Mouse (Mus musculus): Measurements from ENCODE around the gene Chrm5. TPM values are rescaled to one million over a fixed set of nuclear protein-coding genes. Genes with fewer than 3 reads are reported as not detected.

Chrm5 gene
- polyA plus RNA-seq (2014; fragmentation: Nextera tagmentation; extraction: Ambion mirVana), result 1.2 and 1.3 TPM in 2 replicates

DNA sequence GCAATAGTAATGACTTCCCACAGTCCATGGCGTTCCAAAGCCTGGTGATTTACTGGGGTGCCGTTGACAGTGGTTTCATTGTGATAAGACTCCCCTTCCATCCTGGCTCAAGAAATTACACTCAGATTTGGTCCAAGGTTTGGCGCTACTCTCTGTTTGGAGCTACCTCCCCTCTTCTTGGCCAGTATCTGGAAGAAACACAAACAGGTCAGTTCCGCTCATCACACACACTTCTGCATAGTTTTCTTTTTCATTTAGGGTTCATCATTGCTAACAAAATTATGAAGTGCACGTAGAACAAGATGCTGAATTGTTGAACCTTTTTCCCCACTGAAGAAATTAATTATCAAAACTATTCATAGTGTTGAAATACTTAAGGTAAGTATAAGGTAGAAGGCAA, at the start of gene Chrm5:
Gene Chrm5 (minus strand): TSS at position 101 of the 400 bp plus-strand sequence.
- Histone ChIP-seq H3K4me1 (replicated peaks; ENCODE audit: control insufficient read depth, insufficient read depth, low read length) (no peaks in the 10 kb centered on the region), H3K36me3 (replicated peaks; ENCODE audit: control insufficient read depth, insufficient read depth) (no peaks in the 10 kb centered on the region), H3K9me3 (ENCODE audit: control insufficient read depth, low read length) (no peaks in the 10 kb centered on the region), H3K9ac (no peak within 1 kb of the TSS), H3K4me3 (replicated peaks; ENCODE audit: low read length) (no peak within 1 kb of the TSS), H3K27ac (no peak within 1 kb of the TSS), H3K27me3 (ENCODE audit: control insufficient read depth, insufficient read depth, low read length) (no peaks in the 10 kb centered on the region), H3K4me2 (replicated peaks) (no peak within 1 kb of the TSS)
- whole genome bisulfite sequencing, result 93% methylated on average over 5 of the region's 5 CpGs
- ATAC-seq (ENCODE audit: low FRiP score) (no peak), DNase-seq (ENCODE audit: low spot score) (no peak)

DNA sequence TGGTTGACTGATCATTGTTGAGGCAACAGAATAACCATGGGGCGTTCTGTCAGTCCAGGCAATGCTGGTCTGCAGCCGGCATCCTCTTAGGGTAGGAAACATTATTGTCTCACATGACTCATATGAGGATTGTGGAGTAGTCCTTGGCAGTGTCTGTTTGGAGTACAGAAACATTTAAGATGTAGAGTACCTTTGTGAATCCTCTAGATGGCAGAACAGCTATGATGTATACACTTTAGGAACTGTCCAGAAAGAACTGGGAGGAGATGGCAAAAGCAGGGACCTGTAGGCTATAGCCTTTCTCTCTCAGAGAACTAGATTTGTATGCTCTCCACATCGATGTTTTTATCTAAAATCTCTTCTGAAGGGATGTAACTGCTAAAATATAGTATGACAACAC, 46.4 kb upstream of the Chrm5 start:
- H3K27me3 ChIP-seq (ENCODE audit: control insufficient read depth, insufficient read depth, low read length), result no peaks in the 10 kb centered on the region
- ATAC-seq (ENCODE audit: low FRiP score), result no peak
- DNase-seq (ENCODE audit: low spot score), result no peak
- no peaks in the 10 kb centered on the region for H3K36me3 ChIP-seq (replicated peaks; ENCODE audit: control insufficient read depth, insufficient read depth)
- no peaks in the 10 kb centered on the region for H3K4me1 ChIP-seq (replicated peaks; ENCODE audit: control insufficient read depth, insufficient read depth, low read length)
- no peak overlapping the region for H3K4me3 ChIP-seq (replicated peaks; ENCODE audit: low read length)
- H3K9me3 ChIP-seq (ENCODE audit: control insufficient read depth, low read length), result no peaks in the 10 kb centered on the region
- no peak overlapping the region for H3K27ac ChIP-seq
- H3K4me2 ChIP-seq (replicated peaks), result no peak overlapping the region
- WGBS, result 90% methylated on average over 3 of the region's 3 CpGs
- H3K9ac ChIP-seq, result no peak overlapping the region

DNA sequence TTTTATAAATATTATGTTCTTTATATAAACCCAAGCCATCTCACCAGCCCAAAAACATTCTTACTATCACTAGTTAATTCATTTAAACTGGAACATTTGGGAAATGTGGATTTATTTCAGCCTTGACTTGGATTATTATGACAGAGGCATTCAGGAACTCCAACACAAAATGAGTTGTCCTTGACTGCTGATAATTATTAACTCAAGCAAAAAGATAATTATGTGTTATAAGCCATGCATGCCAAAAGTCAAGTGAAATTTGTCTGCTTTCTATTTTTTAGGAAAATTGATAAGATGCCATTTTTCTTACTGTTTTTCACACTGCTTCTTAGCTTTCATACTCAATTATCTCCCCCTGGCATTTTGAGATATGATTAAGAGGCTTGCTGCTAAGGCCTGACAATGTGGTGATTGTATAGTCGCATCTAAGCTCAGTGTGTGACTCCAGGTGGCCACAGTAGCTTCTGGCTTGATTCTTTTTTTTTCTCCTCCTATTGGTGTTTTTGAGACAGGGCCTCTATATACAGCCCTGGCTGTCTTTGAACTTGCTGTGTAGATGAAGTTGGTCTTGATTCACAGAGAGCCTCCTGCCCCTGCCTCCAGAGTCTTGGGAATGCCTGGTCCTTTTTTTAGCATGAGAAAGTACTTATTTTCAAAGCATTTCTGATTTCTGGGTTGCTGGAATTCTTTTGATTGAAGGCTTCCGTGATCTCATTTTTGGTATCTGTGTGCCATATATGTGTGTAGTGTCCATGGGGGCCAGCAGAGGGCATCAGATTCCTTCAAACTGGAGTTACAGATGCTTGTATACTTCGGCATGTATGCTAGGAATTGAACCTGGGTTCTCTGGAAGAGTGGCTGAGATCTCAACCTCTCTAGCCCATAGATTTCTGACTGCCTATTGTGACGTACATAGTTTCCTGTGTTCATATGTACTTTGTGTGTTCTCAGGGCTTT, 40.2 kb upstream of the Chrm5 start:
- 89% methylated on average over 4 of the region's 4 CpGs for WGBS
- H3K27ac ChIP-seq, result no peak overlapping the region
- H3K4me3 ChIP-seq (replicated peaks; ENCODE audit: low read length), result no peak overlapping the region
- H3K9me3 ChIP-seq (ENCODE audit: control insufficient read depth, low read length), result no peaks in the 10 kb centered on the region
- no peaks in the 10 kb centered on the region for H3K36me3 ChIP-seq (replicated peaks; ENCODE audit: control insufficient read depth, insufficient read depth)
- H3K4me1 ChIP-seq (replicated peaks; ENCODE audit: control insufficient read depth, insufficient read depth, low read length), result no peaks in the 10 kb centered on the region
- ATAC-seq (ENCODE audit: low FRiP score) (no peak), DNase-seq (ENCODE audit: low spot score) (no peak)
- H3K9ac ChIP-seq, result no peak overlapping the region
- no peak overlapping the region for H3K4me2 ChIP-seq (replicated peaks)
- no peaks in the 10 kb centered on the region for H3K27me3 ChIP-seq (ENCODE audit: control insufficient read depth, insufficient read depth, low read length)

DNA sequence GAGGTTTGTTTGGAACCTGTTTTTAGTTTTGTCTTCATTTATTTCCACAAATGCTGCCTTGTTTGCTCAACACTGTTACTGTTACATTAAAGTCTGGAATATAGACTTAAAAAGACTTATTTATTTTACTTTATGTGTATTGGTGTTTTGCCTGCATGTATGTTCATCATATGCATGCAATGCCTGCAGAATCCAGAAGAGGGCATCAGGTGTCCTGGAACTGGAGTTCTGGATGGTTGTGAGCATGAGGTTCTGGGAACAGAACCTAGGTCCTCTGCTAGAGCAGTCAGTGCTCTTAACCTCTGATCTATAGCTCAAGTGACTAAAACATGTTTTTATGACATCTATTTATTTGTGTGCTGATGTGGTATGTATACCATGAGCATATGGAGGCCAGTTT, 38.0 kb upstream of the Chrm5 start:
- DNase-seq (ENCODE audit: low spot score) (no peak), ATAC-seq (ENCODE audit: low FRiP score) (no peak)
- H3K4me2 ChIP-seq (replicated peaks), result no peak overlapping the region
- no peaks in the 10 kb centered on the region for H3K36me3 ChIP-seq (replicated peaks; ENCODE audit: control insufficient read depth, insufficient read depth)
- no peak overlapping the region for H3K27ac ChIP-seq
- H3K4me3 ChIP-seq (replicated peaks; ENCODE audit: low read length), result no peak overlapping the region
- H3K4me1 ChIP-seq (replicated peaks; ENCODE audit: control insufficient read depth, insufficient read depth, low read length), result no peaks in the 10 kb centered on the region
- H3K27me3 ChIP-seq (ENCODE audit: control insufficient read depth, insufficient read depth, low read length), result no peaks in the 10 kb centered on the region
- no peak overlapping the region for H3K9ac ChIP-seq
- no peaks in the 10 kb centered on the region for H3K9me3 ChIP-seq (ENCODE audit: control insufficient read depth, low read length)

DNA sequence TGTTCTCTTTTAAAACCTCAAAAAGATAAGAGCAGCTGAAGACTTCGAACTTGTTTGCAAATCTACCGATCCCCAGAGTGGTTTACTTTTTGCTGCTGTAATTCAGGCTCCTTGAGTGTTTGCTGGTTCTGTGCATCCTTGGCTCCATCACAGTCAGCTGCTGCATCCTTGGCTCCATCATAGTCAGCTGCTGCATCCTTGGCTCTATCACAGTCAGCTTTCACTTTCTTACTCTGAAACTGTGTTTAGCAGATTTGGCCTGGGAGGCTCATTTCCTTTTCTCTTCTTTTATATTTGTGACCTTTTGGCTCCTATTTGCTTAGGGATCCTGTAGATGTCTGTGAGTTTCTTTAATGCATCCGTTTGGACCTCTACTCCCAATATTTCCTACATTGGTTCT, 36.6 kb upstream of the Chrm5 start:
- DNase-seq (ENCODE audit: low spot score) (no peak), ATAC-seq (ENCODE audit: low FRiP score) (no peak)
- H3K9ac ChIP-seq, result no peak overlapping the region
- no peaks in the 10 kb centered on the region for H3K27me3 ChIP-seq (ENCODE audit: control insufficient read depth, insufficient read depth, low read length)
- H3K4me1 ChIP-seq (replicated peaks; ENCODE audit: control insufficient read depth, insufficient read depth, low read length), result no peaks in the 10 kb centered on the region
- H3K27ac ChIP-seq, result no peak overlapping the region
- no peaks in the 10 kb centered on the region for H3K9me3 ChIP-seq (ENCODE audit: control insufficient read depth, low read length)
- H3K4me3 ChIP-seq (replicated peaks; ENCODE audit: low read length), result no peak overlapping the region
- H3K4me2 ChIP-seq (replicated peaks), result no peak overlapping the region
- 91% methylated on average over 3 of the region's 3 CpGs for WGBS
- no peaks in the 10 kb centered on the region for H3K36me3 ChIP-seq (replicated peaks; ENCODE audit: control insufficient read depth, insufficient read depth)

DNA sequence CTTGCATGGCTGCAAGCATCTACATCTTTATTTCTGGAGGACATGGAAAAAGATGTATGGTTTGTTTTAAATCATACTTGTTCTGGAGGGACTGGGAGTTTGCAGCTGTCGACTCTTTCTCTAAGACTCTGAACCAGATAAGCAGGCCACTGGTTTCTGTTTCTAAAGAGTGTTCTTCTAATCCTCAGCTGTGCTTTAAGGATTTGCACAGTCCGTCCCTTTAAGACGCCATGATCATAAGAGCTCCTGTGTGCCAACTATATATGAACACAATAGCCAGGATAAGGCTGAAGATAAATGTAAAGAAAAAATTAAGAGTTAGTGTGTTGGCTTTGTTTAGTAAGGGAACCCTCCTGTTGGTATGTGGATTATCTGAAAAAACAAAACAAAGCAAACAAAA, 36.2 kb upstream of the Chrm5 start:
- H3K27ac ChIP-seq, result no peak overlapping the region
- WGBS, result 93% methylated on average over 3 of the region's 3 CpGs
- no peaks in the 10 kb centered on the region for H3K36me3 ChIP-seq (replicated peaks; ENCODE audit: control insufficient read depth, insufficient read depth)
- DNase-seq (ENCODE audit: low spot score) (no peak), ATAC-seq (ENCODE audit: low FRiP score) (no peak)
- no peaks in the 10 kb centered on the region for H3K4me1 ChIP-seq (replicated peaks; ENCODE audit: control insufficient read depth, insufficient read depth, low read length)
- H3K9ac ChIP-seq, result no peak overlapping the region
- H3K27me3 ChIP-seq (ENCODE audit: control insufficient read depth, insufficient read depth, low read length), result no peaks in the 10 kb centered on the region
- no peaks in the 10 kb centered on the region for H3K9me3 ChIP-seq (ENCODE audit: control insufficient read depth, low read length)
- H3K4me3 ChIP-seq (replicated peaks; ENCODE audit: low read length), result no peak overlapping the region
- no peak overlapping the region for H3K4me2 ChIP-seq (replicated peaks)

DNA sequence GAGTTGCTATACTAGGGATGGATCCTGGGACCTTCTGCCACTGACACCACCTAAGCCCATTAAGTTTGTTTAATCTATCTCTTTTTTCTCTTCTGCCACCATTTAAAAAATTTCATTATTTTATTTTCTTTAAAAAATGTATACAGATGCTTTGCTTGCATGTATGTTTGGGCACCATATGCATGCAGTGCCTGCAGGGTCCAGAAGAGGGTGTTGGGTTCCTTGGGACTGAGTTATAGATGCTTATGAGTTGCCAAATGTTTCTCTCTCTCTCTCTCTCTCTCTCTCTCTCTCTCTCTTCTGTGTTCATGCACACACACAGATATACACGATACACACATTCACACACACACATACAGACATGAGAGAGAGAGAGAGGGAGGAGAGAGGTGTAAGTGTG, 32.5 kb upstream of the Chrm5 start:
- DNase-seq (ENCODE audit: low spot score) (no peak), ATAC-seq (ENCODE audit: low FRiP score) (no peak)
- Histone ChIP-seq H3K9me3 (ENCODE audit: control insufficient read depth, low read length) (no peaks in the 10 kb centered on the region), H3K27ac (no peak overlapping the region), H3K4me3 (replicated peaks; ENCODE audit: low read length) (no peak overlapping the region), H3K4me1 (replicated peaks; ENCODE audit: control insufficient read depth, insufficient read depth, low read length) (no peaks in the 10 kb centered on the region), H3K27me3 (ENCODE audit: control insufficient read depth, insufficient read depth, low read length) (no peaks in the 10 kb centered on the region), H3K36me3 (replicated peaks; ENCODE audit: control insufficient read depth, insufficient read depth) (no peaks in the 10 kb centered on the region), H3K9ac (no peak overlapping the region), H3K4me2 (replicated peaks) (no peak overlapping the region)
- 93% methylated on average over 1 of the region's 1 CpGs for WGBS

DNA sequence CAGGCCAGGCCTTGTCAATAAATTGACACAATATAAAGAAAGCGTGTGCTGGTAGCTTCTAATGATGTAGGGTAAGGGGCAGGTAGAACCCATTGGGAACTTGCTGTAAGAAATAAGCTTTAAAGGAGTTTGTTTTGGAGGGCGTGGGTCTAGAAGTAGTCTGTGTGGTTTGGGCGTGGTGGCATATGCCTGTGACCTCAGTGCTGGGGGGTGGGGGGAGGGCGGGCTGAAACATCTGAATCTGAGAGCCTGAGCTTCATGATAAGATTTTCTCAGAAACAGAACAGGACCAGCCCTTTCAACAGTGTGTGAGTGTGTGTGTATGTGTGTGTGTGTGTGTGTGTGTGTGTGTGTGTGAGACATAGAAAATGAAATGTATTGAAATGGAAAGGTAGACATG, 29.6 kb upstream of the Chrm5 start:
- Histone ChIP-seq H3K36me3 (replicated peaks; ENCODE audit: control insufficient read depth, insufficient read depth) (no peaks in the 10 kb centered on the region), H3K27me3 (ENCODE audit: control insufficient read depth, insufficient read depth, low read length) (no peaks in the 10 kb centered on the region), H3K4me2 (replicated peaks) (no peak overlapping the region), H3K27ac (no peak overlapping the region), H3K9ac (no peak overlapping the region), H3K4me3 (replicated peaks; ENCODE audit: low read length) (no peak overlapping the region), H3K9me3 (ENCODE audit: control insufficient read depth, low read length) (no peaks in the 10 kb centered on the region), H3K4me1 (replicated peaks; ENCODE audit: control insufficient read depth, insufficient read depth, low read length) (no peaks in the 10 kb centered on the region)
- no peak for ATAC-seq (ENCODE audit: low FRiP score)
- WGBS, result 93% methylated on average over 4 of the region's 4 CpGs
- DNase-seq (ENCODE audit: low spot score), result no peak

DNA sequence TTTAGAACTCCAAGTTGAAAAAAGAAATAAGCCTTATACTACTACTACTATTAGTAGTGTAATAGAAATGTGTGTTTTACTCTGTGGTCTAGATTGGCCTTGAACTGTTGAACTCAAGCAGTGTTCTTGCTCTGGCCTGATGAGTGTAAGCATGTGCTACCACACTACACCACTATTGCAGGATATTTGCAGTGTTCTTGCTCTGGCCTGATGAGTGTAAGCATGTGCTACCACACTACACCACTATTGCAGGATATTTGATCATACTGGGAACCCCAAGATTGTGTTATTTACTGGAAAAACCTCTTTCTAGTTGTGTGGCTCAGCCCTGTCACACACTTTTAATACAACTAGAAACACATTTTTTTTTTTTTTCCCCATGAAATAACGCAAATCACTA, 26.9 kb upstream of the Chrm5 start:
- Histone ChIP-seq H3K36me3 (replicated peaks; ENCODE audit: control insufficient read depth, insufficient read depth) (no peaks in the 10 kb centered on the region), H3K4me3 (replicated peaks; ENCODE audit: low read length) (no peak overlapping the region), H3K9me3 (ENCODE audit: control insufficient read depth, low read length) (no peaks in the 10 kb centered on the region), H3K4me1 (replicated peaks; ENCODE audit: control insufficient read depth, insufficient read depth, low read length) (no peaks in the 10 kb centered on the region), H3K27me3 (ENCODE audit: control insufficient read depth, insufficient read depth, low read length) (no peaks in the 10 kb centered on the region), H3K4me2 (replicated peaks) (no peak overlapping the region), H3K27ac (no peak overlapping the region), H3K9ac (no peak overlapping the region)
- ATAC-seq (ENCODE audit: low FRiP score), result no peak
- WGBS, result 92% methylated on average over 1 of the region's 1 CpGs
- no peak for DNase-seq (ENCODE audit: low spot score)
